Mouse (Mus musculus) right cerebral cortex, postnatal 25 days (tissue): ENCODE data around the gene Chtop.

Source experiments
- DNase-seq: peaks from one replicate; pipeline ENCODE4 v3.0.0; 2022

Chtop gene

GRCm38 (mm10) chr3:90508950-90509746 is at the start of gene Chtop:
Gene Chtop, minus strand, starts transcription at chr3:90509498.
- peak; percentile 99 for DNase-seq

- peak; percentile 15 for DNase-seq
Observed at GRCm38 (mm10) chr3:90555954-90556353, 46.7 kb upstream of the Chtop start.

- no peak for DNase-seq
Observed at GRCm38 (mm10) chr3:90552231-90552630, 42.9 kb upstream of the Chtop start.

GRCm38 (mm10) chr3:90550421-90550790 is 41.1 kb upstream of the Chtop start:
- DNase-seq = no peak

GRCm38 (mm10) chr3:90549676-90550420 is 40.5 kb upstream of the Chtop start:
- DNase-seq = no peak

GRCm38 (mm10) chr3:90540904-90541303 is 31.6 kb upstream of the Chtop start:
- no peak for DNase-seq

- DNase-seq = no peak
Observed at GRCm38 (mm10) chr3:90537905-90538296, 28.6 kb upstream of the Chtop start.

- peak; percentile 27 for DNase-seq
Observed at GRCm38 (mm10) chr3:90537141-90537904, 28.0 kb upstream of the Chtop start, which contains the start of gene S100a16. Gene S100a16, plus strand, starts transcription at chr3:90537254.

- DNase-seq = no peak
Observed at GRCm38 (mm10) chr3:90535446-90535845, 26.1 kb upstream of the Chtop start.

GRCm38 (mm10) chr3:90531713-90532112 is 22.4 kb upstream of the Chtop start:
- no peak for DNase-seq

GRCm38 (mm10) chr3:90527291-90527873 is 18.1 kb upstream of the Chtop start:
- no peak for DNase-seq

- DNase-seq = no peak
Observed at GRCm38 (mm10) chr3:90526580-90526979, 17.3 kb upstream of the Chtop start, which contains the start of gene S100a14. Gene S100a14, plus strand, starts transcription at chr3:90526856.

GRCm38 (mm10) chr3:90526076-90526475 is 16.8 kb upstream of the Chtop start:
- no peak for DNase-seq

- DNase-seq = no peak
Observed at GRCm38 (mm10) chr3:90525421-90525820, 16.1 kb upstream of the Chtop start.

- DNase-seq = no peak
Observed at GRCm38 (mm10) chr3:90517711-90518110, 8.4 kb upstream of the Chtop start.

- DNase-seq = no peak
Observed at GRCm38 (mm10) chr3:90515789-90516188, 6.5 kb upstream of the Chtop start.

GRCm38 (mm10) chr3:90515242-90515641 is 5.9 kb upstream of the Chtop start:
- DNase-seq = no peak

GRCm38 (mm10) chr3:90514691-90515090 is 5.4 kb upstream of the Chtop start:
- DNase-seq = peak; percentile 40

GRCm38 (mm10) chr3:90513796-90514590 is 4.7 kb upstream of the Chtop start, which contains the start of the genes S100a1 and S100a13:
Gene S100a1, minus strand, starts transcription at chr3:90514392.
Gene S100a13, plus strand, starts transcription at chr3:90514435.
- DNase-seq = peak; percentile 47

- no peak for DNase-seq
Observed at GRCm38 (mm10) chr3:90512948-90513642, 3.8 kb upstream of the Chtop start.

- DNase-seq = no peak
Observed at GRCm38 (mm10) chr3:90512276-90512675, 3.0 kb upstream of the Chtop start.
